Mouse (Mus musculus): ENCODE measurements around the gene Olfr706. TPM values are rescaled to one million over a fixed set of nuclear protein-coding genes. Genes with fewer than 3 reads are reported as not detected.

Olfr706 gene
- polyA plus RNA-seq, 1 experiment from 2014 or later: not detected

Other genes starting within 250 kb of the Olfr706 start
- not detected in 2 replicates for gene Olfr693, start 207.6 kb downstream of the Olfr706 start, polyA plus RNA-seq (2014; fragmentation: Nextera tagmentation; extraction: Ambion mirVana)
- not detected in 2 replicates for gene Olfr694, start 196.3 kb downstream of the Olfr706 start, polyA plus RNA-seq (2014; fragmentation: Nextera tagmentation; extraction: Ambion mirVana)
- not detected in 2 replicates for gene Olfr695, start 171.8 kb downstream of the Olfr706 start, polyA plus RNA-seq (2014; fragmentation: Nextera tagmentation; extraction: Ambion mirVana)
- not detected in 2 replicates for gene Olfr697, start 145.7 kb downstream of the Olfr706 start, polyA plus RNA-seq (2014; fragmentation: Nextera tagmentation; extraction: Ambion mirVana)
- not detected in 2 replicates for gene Olfr698, start 132.8 kb downstream of the Olfr706 start, polyA plus RNA-seq (2014; fragmentation: Nextera tagmentation; extraction: Ambion mirVana)
- gene Olfr699, start 95.0 kb downstream of the Olfr706 start, polyA plus RNA-seq (2014; fragmentation: Nextera tagmentation; extraction: Ambion mirVana): not detected in 2 replicates
- not detected in 2 replicates for gene Olfr700, start 79.3 kb downstream of the Olfr706 start, polyA plus RNA-seq (2014; fragmentation: Nextera tagmentation; extraction: Ambion mirVana)
- gene Olfr701, start 74.0 kb downstream of the Olfr706 start, polyA plus RNA-seq (2014; fragmentation: Nextera tagmentation; extraction: Ambion mirVana): not detected in 2 replicates
- gene Olfr702, start 54.3 kb downstream of the Olfr706 start, polyA plus RNA-seq (2014; fragmentation: Nextera tagmentation; extraction: Ambion mirVana): not detected in 2 replicates
- gene Olfr703, start 44.8 kb downstream of the Olfr706 start, polyA plus RNA-seq (2014; fragmentation: Nextera tagmentation; extraction: Ambion mirVana): not detected in 2 replicates
- gene Olfr704, start 25.0 kb downstream of the Olfr706 start, polyA plus RNA-seq (2014; fragmentation: Nextera tagmentation; extraction: Ambion mirVana): not detected in 2 replicates
- not detected in 2 replicates for gene Olfr705, start 11.3 kb downstream of the Olfr706 start, polyA plus RNA-seq (2014; fragmentation: Nextera tagmentation; extraction: Ambion mirVana)
- gene Olfr707, start 13.1 kb upstream of the Olfr706 start, polyA plus RNA-seq (2014; fragmentation: Nextera tagmentation; extraction: Ambion mirVana): not detected in 2 replicates
- gene Olfr1532-ps1, start 19.8 kb upstream of the Olfr706 start, polyA plus RNA-seq (2014; fragmentation: Nextera tagmentation; extraction: Ambion mirVana): not detected in 2 replicates
- not detected in 2 replicates for gene Olfr709-ps1, start 44.1 kb upstream of the Olfr706 start, polyA plus RNA-seq (2014; fragmentation: Nextera tagmentation; extraction: Ambion mirVana)
- not detected in 2 replicates for gene Olfr710, start 60.1 kb upstream of the Olfr706 start, polyA plus RNA-seq (2014; fragmentation: Nextera tagmentation; extraction: Ambion mirVana)
- gene Olfr6, start 75.8 kb upstream of the Olfr706 start, polyA plus RNA-seq (2014; fragmentation: Nextera tagmentation; extraction: Ambion mirVana): not detected in 2 replicates
- gene Olfr711, start 87.3 kb upstream of the Olfr706 start, polyA plus RNA-seq (2014; fragmentation: Nextera tagmentation; extraction: Ambion mirVana): not detected in 2 replicates
- not detected in 2 replicates for gene Olfr2, start 117.9 kb upstream of the Olfr706 start, polyA plus RNA-seq (2014; fragmentation: Nextera tagmentation; extraction: Ambion mirVana)
- not detected in 2 replicates for gene Olfr713, start 143.0 kb upstream of the Olfr706 start, polyA plus RNA-seq (2014; fragmentation: Nextera tagmentation; extraction: Ambion mirVana)
- not detected in 2 replicates for gene Olfr714, start 182.8 kb upstream of the Olfr706 start, polyA plus RNA-seq (2014; fragmentation: Nextera tagmentation; extraction: Ambion mirVana)
- not detected in 2 replicates for gene Olfr17, start 205.1 kb upstream of the Olfr706 start, polyA plus RNA-seq (2014; fragmentation: Nextera tagmentation; extraction: Ambion mirVana)
- gene Olfr715b, start 222.2 kb upstream of the Olfr706 start, polyA plus RNA-seq (2014; fragmentation: Nextera tagmentation; extraction: Ambion mirVana): not detected in 2 replicates
- not detected in 2 replicates for gene Olfr715, start 242.9 kb upstream of the Olfr706 start, polyA plus RNA-seq (2014; fragmentation: Nextera tagmentation; extraction: Ambion mirVana)